Mouse (Mus musculus): ENCODE measurements at regions not wholly inside any gene's neighbourhood (a gene's known extent, or its start where the extent isn't known, plus 50 kb on each side); places are given as distances from the start of the nearest gene placed in this dataset.

GRCm38 (mm10) chr17:4216750-4217149 is 520.7 kb upstream of the Nox3 start:
- H3K36me3 ChIP-seq (ENCODE audit: control insufficient read depth, insufficient read depth, low read length, poor library complexity, severe bottlenecking), result no peaks in the 10 kb centered on the region
- no peaks in the 10 kb centered on the region for H3K27me3 ChIP-seq (ENCODE audit: control insufficient read depth, insufficient read depth, low read length, poor library complexity, severe bottlenecking)
- DNase-seq (ENCODE audit: low read depth, low spot score), result no peak

DNA sequence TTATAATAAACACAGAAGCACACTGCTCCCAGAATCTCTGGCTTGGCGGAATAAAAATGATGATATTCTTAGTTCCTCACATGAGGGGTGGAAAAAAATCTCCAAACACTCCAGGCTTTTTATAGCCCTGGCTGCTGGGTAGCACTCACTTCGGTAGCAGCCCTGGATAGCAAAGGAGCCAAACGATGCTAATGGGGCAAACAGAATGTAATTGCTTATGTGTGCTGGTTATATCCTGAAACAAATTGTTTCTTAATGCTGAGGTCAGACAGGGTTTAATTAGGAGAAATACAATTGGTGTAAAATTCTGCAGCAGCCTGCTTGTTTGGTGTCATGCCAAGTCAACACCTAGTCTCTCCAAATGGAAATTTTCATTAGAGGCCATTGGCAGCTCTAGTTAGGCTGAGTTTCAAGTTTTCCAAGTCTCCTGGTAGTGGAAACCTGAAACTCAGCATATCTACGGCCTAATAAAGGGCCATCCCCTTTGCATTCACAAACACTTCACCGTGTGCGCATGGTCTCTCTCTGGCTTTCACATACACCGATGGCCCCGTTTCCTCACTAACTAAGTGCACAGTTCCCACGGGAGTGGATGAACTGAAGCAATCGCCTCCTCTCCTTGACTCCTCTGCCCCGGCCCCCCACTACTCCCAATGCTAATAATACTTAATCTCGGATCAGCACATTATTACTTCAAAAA is 524.8 kb upstream of the Nox3 start:
- Histone ChIP-seq H3K27me3 (ENCODE audit: control insufficient read depth, insufficient read depth, low read length, poor library complexity, severe bottlenecking) (no peaks in the 10 kb centered on the region), H3K36me3 (ENCODE audit: control insufficient read depth, insufficient read depth, low read length, poor library complexity, severe bottlenecking) (no peaks in the 10 kb centered on the region)
- DNase-seq (ENCODE audit: low read depth, low spot score), result no peak

DNA sequence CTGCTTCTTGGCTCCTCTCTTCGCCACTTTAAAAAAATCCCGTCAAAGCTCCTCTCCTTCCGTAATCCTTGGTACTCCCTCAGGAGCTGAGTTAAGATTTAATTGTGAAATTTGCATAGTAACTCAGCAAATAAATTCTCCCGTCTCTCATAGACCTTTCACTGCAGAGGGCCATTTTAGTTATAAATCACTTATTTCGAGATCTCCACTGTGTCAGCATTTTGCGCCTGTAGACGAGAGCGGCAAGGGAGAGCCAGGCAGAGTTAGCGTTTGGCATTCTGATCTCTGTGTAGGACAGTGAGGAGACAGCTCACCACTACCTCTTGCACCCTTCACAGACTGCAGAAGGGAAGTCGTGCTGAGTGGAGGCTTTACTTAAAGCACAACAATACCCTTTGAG is 531.8 kb upstream of the Nox3 start:
- no peak for DNase-seq (ENCODE audit: low read depth, low spot score)
- no peaks in the 10 kb centered on the region for H3K27me3 ChIP-seq (ENCODE audit: control insufficient read depth, insufficient read depth, low read length, poor library complexity, severe bottlenecking)
- H3K36me3 ChIP-seq (ENCODE audit: control insufficient read depth, insufficient read depth, low read length, poor library complexity, severe bottlenecking), result no peaks in the 10 kb centered on the region

- Histone ChIP-seq H3K36me3 (ENCODE audit: control insufficient read depth, insufficient read depth, low read length, poor library complexity, severe bottlenecking) (no peaks in the 10 kb centered on the region), H3K27me3 (ENCODE audit: control insufficient read depth, insufficient read depth, low read length, poor library complexity, severe bottlenecking) (no peaks in the 10 kb centered on the region)
- no peak for DNase-seq (ENCODE audit: low read depth, low spot score)
Measured at GRCm38 (mm10) chr17:4229969-4230368, 533.9 kb upstream of the Nox3 start.

DNA sequence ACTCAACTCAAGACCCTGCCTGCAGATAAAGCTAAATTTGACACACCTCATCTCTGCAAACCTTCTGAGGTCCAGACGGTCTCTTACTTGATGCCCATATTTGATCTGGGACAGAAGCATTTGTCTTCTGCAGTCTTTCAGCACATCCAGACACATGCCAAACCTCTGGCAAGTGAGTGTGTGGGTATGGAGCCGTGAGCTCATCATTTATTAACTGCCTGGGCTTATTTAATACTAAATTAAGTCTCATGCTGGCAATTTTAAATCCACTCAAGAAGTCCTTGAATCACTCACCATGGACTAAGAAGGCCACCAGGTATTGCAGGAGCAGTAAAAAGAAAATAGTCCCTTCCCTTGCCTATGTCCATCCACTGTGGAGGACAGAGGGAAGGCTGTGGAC is 554.4 kb upstream of the Nox3 start:
- H3K36me3 ChIP-seq (ENCODE audit: control insufficient read depth, insufficient read depth, low read length, poor library complexity, severe bottlenecking), result no peaks in the 10 kb centered on the region
- H3K27me3 ChIP-seq (ENCODE audit: control insufficient read depth, insufficient read depth, low read length, poor library complexity, severe bottlenecking), result no peaks in the 10 kb centered on the region
- no peak for DNase-seq (ENCODE audit: low read depth, low spot score)

GRCm38 (mm10) chr17:4265471-4265870 is 569.4 kb upstream of the Nox3 start:
- DNase-seq (ENCODE audit: low read depth, low spot score), result no peak
- Histone ChIP-seq H3K36me3 (ENCODE audit: control insufficient read depth, insufficient read depth, low read length, poor library complexity, severe bottlenecking) (no peaks in the 10 kb centered on the region), H3K27me3 (ENCODE audit: control insufficient read depth, insufficient read depth, low read length, poor library complexity, severe bottlenecking) (0 out of 2 replicates have a peak, but pooled peaks cover 2% of the 10 kb centered on the region)

- Histone ChIP-seq H3K27me3 (ENCODE audit: control insufficient read depth, insufficient read depth, low read length, poor library complexity, severe bottlenecking) (0 out of 2 replicates have a peak, but pooled peaks cover 2% of the 10 kb centered on the region), H3K36me3 (ENCODE audit: control insufficient read depth, insufficient read depth, low read length, poor library complexity, severe bottlenecking) (no peaks in the 10 kb centered on the region)
- DNase-seq (ENCODE audit: low read depth, low spot score), result no peak
Measured at GRCm38 (mm10) chr17:4265946-4266345, 569.9 kb upstream of the Nox3 start.

DNA sequence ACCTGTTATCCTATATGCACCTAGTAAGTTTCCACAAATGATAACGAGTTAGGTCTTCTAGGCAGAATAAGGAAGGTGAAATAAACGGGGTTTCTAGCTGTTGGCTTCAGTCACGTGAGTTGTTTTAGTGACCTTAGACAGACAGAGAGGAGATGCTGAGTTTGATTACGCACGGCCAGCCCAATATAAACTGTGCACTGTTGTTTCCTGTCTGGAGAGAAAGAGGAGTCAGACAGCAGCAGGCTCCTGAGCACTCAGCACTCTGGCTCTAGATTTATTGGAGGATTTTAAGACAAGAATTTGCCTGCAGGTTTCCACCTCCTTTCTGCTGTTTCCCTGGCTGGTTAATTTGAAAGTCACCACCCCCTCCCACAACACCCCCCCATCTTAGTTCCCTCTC is 570.4 kb upstream of the Nox3 start:
- no peak for DNase-seq (ENCODE audit: low read depth, low spot score)
- no peaks in the 10 kb centered on the region for H3K36me3 ChIP-seq (ENCODE audit: control insufficient read depth, insufficient read depth, low read length, poor library complexity, severe bottlenecking)

DNA sequence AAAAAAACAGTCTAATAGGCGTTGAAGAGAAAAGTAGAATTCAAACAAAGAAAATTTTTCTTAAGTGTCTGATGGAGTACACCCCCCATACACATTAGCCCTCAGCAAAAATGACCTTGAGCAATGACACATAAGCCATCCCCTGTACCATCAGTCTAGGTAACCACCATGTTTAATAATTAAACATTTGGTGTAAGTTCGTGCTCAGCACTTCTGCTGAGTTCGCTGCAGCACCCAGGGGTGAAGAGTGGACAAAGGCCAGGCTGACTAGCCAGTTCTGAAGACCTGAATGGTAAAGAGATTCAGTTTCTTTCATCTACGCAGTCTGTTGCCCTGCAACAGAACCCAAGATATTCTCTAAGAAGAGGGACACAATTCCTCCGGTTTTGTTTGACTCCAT is 572.3 kb upstream of the Nox3 start:
- Histone ChIP-seq H3K36me3 (ENCODE audit: control insufficient read depth, insufficient read depth, low read length, poor library complexity, severe bottlenecking) (no peaks in the 10 kb centered on the region), H3K27me3 (ENCODE audit: control insufficient read depth, insufficient read depth, low read length, poor library complexity, severe bottlenecking) (0 out of 2 replicates have a peak, but pooled peaks cover 2% of the 10 kb centered on the region)
- DNase-seq (ENCODE audit: low read depth, low spot score), result no peak

More for the DNA sequence above, 570.4 kb upstream of the Nox3 start:
- H3K27me3 ChIP-seq (ENCODE audit: control insufficient read depth, insufficient read depth, low read length, poor library complexity, severe bottlenecking), result 0 out of 2 replicates have a peak, but pooled peaks cover 2% of the 10 kb centered on the region

- no peak for DNase-seq (ENCODE audit: low read depth, low spot score)
- Histone ChIP-seq H3K27me3 (ENCODE audit: control insufficient read depth, insufficient read depth, low read length, poor library complexity, severe bottlenecking) (no peaks in the 10 kb centered on the region), H3K36me3 (ENCODE audit: control insufficient read depth, insufficient read depth, low read length, poor library complexity, severe bottlenecking) (no peaks in the 10 kb centered on the region)
Measured at GRCm38 (mm10) chr17:4272456-4272855, 576.4 kb upstream of the Nox3 start.

- DNase-seq (ENCODE audit: low read depth, low spot score), result no peak
- H3K27me3 ChIP-seq (ENCODE audit: control insufficient read depth, insufficient read depth, low read length, poor library complexity, severe bottlenecking), result no peaks in the 10 kb centered on the region
- no peaks in the 10 kb centered on the region for H3K36me3 ChIP-seq (ENCODE audit: control insufficient read depth, insufficient read depth, low read length, poor library complexity, severe bottlenecking)
Measured at GRCm38 (mm10) chr17:4276722-4277121, 580.7 kb upstream of the Nox3 start.

- Histone ChIP-seq H3K36me3 (ENCODE audit: control insufficient read depth, insufficient read depth, low read length, poor library complexity, severe bottlenecking) (no peaks in the 10 kb centered on the region), H3K27me3 (ENCODE audit: control insufficient read depth, insufficient read depth, low read length, poor library complexity, severe bottlenecking) (no peaks in the 10 kb centered on the region)
- no peak for DNase-seq (ENCODE audit: low read depth, low spot score)
Measured at GRCm38 (mm10) chr17:4278239-4278827, 582.3 kb upstream of the Nox3 start.

DNA sequence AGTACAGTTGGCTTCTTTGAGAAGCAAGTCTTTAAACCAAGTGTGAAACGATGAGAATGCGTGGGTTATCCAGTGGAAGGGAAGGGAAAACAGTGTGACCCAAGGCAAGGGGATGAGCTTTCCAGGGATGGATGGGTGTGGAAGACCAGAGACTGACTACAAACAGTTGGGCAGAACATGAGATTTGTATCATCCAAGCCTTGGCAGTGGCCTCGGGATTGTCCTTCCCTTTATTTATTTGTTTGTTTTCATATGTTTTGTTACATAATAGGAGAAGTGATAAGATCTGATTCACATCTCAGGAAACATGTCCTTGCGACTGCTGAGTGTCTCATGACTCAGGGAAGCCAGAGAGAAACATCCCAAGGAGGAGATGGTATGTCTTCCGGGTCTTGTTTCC is 585.4 kb upstream of the Nox3 start:
- Histone ChIP-seq H3K27me3 (ENCODE audit: control insufficient read depth, insufficient read depth, low read length, poor library complexity, severe bottlenecking) (no peaks in the 10 kb centered on the region), H3K36me3 (ENCODE audit: control insufficient read depth, insufficient read depth, low read length, poor library complexity, severe bottlenecking) (no peaks in the 10 kb centered on the region)
- no peak for DNase-seq (ENCODE audit: low read depth, low spot score)

GRCm38 (mm10) chr17:4291418-4291817 is 595.4 kb upstream of the Nox3 start:
- no peak for DNase-seq (ENCODE audit: low read depth, low spot score)
- H3K27me3 ChIP-seq (ENCODE audit: control insufficient read depth, insufficient read depth, low read length, poor library complexity, severe bottlenecking), result no peaks in the 10 kb centered on the region
- H3K36me3 ChIP-seq (ENCODE audit: control insufficient read depth, insufficient read depth, low read length, poor library complexity, severe bottlenecking), result no peaks in the 10 kb centered on the region

DNA sequence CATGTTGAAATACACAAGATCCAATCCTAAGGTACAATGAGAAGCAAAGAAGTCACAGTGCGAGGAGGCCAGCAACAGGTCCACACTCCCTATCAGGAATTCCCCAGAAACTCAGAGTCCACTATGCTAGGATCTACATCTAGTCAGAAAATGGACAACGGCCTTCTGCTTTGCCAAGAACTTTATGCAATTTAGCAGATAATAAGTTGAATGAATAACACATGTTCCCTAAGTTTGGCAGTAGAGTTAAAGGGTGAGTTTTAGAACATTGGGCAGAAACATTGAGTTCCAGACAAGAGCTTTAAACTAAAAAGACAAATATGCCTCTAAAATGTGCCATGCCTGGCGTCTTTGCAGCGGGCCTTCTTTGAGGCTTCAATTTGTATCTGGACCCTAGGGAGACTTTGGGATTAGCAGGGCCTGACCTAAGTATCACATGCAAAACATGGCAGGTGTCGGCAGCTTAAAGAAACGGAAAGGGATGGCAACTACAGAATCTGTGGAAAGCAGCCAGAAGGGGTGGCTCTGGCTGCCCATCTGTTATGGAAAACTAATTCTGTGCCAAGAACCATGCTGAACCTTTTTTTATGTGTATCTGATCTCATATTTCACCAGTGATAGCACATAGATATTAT is 600.6 kb upstream of the Nox3 start:
- DNase-seq (ENCODE audit: low read depth, low spot score), result no peak
- Histone ChIP-seq H3K36me3 (ENCODE audit: control insufficient read depth, insufficient read depth, low read length, poor library complexity, severe bottlenecking) (no peaks in the 10 kb centered on the region), H3K27me3 (ENCODE audit: control insufficient read depth, insufficient read depth, low read length, poor library complexity, severe bottlenecking) (no peaks in the 10 kb centered on the region)
